Mouse (Mus musculus) erythroblast, embryonic 14.5 days (primary cell): ENCODE measurements around the gene Eri2.

ENCODE experiments used
- GATA1 ChIP-seq: IDR thresholded peaks from 2 replicates; pipeline ENCODE4 v1.6.1; 2012; ENCODE audit warnings: low read length, inconsistent platforms, mixed read lengths
- TAL1 ChIP-seq: IDR thresholded peaks from 3 replicates; pipeline ENCODE4 v1.6.1; 2012; ENCODE audit warnings: low read length, inconsistent platforms, mixed read lengths

- no peak for TF ChIP-seq GATA1
- no peak for TF ChIP-seq TAL1
These were observed 7.1 kb upstream of the Eri2 start for GRCm38 (mm10) chr7:119800991-119801390.
